Mouse (Mus musculus): ENCODE data around the gene Plpp6. TPM values are rescaled to one million over a fixed set of nuclear protein-coding genes. Genes with fewer than 3 reads are reported as not detected.

The Plpp6 gene
- 8.5 to 9.5 TPM (median 8.9 TPM) in 4 replicates for total RNA-seq (2023; ENCODE audit: inconsistent age)

DNA sequence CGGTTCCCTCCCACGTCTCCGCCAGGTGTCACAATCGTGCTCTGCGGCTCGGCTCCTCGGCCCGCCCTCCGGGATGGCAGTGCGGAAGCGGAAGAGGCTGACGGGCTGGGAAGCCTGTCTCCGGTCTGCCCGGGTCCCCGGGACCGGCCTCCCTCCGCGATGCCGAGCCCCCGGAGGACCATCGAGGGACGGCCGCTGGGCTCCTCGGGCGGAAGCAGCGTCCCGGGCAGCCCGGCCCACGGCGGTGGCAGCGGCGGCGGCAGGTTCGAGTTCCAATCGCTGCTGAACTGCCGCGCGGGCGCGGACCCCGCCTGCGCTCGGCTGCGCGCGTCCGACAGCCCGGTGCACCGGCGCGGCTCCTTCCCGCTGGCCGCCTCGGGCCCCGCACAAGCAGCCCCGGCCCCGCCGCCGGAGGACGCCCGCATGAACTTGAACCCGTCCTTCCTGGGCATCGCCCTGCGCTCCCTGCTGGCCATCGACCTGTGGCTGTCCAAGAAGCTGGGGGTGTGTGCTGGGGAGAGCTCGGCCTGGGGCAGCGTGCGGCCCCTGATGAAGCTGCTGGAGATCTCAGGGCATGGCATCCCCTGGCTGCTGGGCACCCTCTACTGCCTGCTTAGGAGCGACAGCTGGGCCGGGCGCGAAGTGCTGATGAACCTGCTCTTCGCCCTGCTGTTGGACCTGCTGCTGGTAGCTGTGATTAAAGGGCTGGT is at the start of gene Plpp6:
TSS of gene Plpp6 (plus strand) at position 112 of the 710 bp plus-strand sequence.

DNA sequence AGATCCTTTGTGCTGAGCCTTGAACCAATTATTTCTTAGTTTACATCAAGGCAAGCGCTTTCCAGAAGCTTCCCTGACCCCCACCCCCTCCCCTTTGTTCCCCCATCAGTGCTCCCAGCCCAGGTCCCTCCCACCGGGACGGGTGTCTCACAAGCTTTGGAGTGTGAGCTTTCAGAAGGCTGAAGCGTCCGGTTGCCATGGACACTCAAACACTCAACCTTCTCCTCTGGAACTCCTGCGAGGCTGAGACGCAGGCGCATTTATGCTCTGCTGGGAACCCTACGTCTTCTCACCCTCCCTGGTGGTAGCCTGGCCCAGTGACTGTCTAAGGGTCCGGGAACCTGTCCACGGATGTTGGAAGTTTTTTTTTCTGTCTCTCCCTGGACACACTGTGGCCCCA is 3.9 kb downstream of the Plpp6 start, which contains the start of gene 4430402I18Rik:
TSS of gene 4430402I18Rik (minus strand) at position 149 of the 400 bp plus-strand sequence.

DNA sequence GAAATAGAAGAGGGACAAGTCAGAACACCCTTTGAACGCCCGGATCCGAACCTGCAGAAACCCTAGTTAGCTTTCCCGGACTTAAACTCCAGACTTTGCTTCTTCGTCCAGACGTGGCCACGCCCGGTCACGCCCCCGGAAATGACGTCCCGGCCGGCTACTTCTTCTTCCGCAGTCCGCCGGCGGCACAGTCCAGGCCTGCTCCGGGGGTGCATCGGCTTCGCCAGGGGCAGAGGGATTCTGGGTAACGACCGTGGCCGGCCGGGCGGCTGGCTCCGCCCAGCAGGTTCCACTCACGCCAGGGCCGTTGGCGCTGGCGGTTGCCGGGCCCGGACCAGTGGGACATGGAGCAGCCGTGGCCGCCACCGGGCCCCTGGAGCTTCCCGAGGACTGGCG is 26.4 kb downstream of the Plpp6 start, which contains the start of gene Cdc37l1:
TSS of gene Cdc37l1 (plus strand) at position 159 of the 396 bp plus-strand sequence.

Other genes with a start within 250 kb of the Plpp6 start
- 0.45 TPM in 2 of 4 replicates, not detected in the others for gene Slc1a1, start 128.9 kb upstream of the Plpp6 start, total RNA-seq (2023; ENCODE audit: inconsistent age)
- gene 4430402I18Rik, start 3.8 kb downstream of the Plpp6 start, total RNA-seq (2023; ENCODE audit: inconsistent age): 0.32 to 1.4 TPM (median 0.74 TPM) in 3 of 4 replicates, not detected in the other
- 53.4 to 62.9 TPM (median 55.5 TPM) in 4 replicates for gene Cdc37l1, start 26.4 kb downstream of the Plpp6 start, total RNA-seq (2023; ENCODE audit: inconsistent age)
- 17.7 to 21.3 TPM (median 18.6 TPM) in 4 replicates for gene Ak3, start 84.0 kb downstream of the Plpp6 start, total RNA-seq (2023; ENCODE audit: inconsistent age)
- 18.0 to 23.4 TPM (median 19.9 TPM) in 4 replicates for gene Rcl1, start 137.4 kb downstream of the Plpp6 start, total RNA-seq (2023; ENCODE audit: inconsistent age)

Measured in B cell, adult (primary cell).